Comparison of ENCODE assay signal across 10 mouse cellular contexts in the genomic region with DNA sequence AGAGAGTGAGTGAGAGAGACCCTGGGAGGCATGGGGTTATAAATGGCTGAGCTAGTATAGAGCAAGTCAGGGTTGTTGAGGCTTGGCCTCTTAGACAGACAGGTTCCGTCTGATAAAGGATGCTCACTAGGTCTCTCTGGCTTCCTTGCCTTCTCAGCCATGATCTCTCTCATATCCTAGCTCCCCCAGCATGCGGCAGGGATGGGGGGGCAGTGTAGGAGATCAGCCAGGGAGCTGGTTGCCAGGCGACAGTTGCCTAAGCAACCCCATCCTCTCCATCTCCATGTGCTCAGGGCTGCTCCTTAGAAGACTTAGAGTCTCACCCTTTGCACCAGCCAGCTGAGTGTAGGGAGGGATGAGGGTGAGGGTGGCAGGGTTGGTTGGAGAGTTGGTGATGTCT. TPM values are rescaled to one million over a fixed set of nuclear protein-coding genes. Genes with fewer than 3 reads are reported as not detected.
DNase-seq lines count a peak whose midpoint lies in the region; ATAC-seq and TF ChIP-seq lines count a peak whose summit lies in the region.
"Had no signal": no experiment of that assay in that cellular context is flagged by ENCODE, and none has a peak within 500 bp of the region (broad histone marks: within the 10 kb centered on the region; RNA-seq: fewer than 3 reads in every experiment).

No protein-coding gene starts in this region.

- H3K4me3 ChIP-seq in heart, embryonic 11.5 days (ENCODE audit: low read depth, low read length), result no peak overlapping the region
- no peak overlapping the region for H3K4me3 ChIP-seq in forebrain, embryonic 10.5 days
- H3K4me3 ChIP-seq in midbrain, postnatal 0 days (ENCODE audit: low read depth, low read length), result no peak overlapping the region
- H3K4me3 ChIP-seq: embryonic facial prominence, embryonic 13.5 days had no signal

- no peaks in the 10 kb centered on the region for H3K27me3 ChIP-seq in heart, embryonic 11.5 days (ENCODE audit: control insufficient read depth, insufficient read depth, low read length)
- no peaks in the 10 kb centered on the region for H3K27me3 ChIP-seq in forebrain, embryonic 10.5 days (ENCODE audit: poor library complexity, severe bottlenecking)
- H3K27me3 ChIP-seq in midbrain, postnatal 0 days (ENCODE audit: insufficient read depth, low read length), result no peaks in the 10 kb centered on the region
- H3K27me3 ChIP-seq: embryonic facial prominence, embryonic 13.5 days had no signal

- DNase-seq in heart, postnatal 14 days, result no peak
- DNase-seq in forebrain, embryonic 10.5 days (ENCODE audit: extremely low spot score, low spot score), result no peak
- DNase-seq in layer of hippocampus, adult 8-10 months (ENCODE audit: low spot score in 2 of 2), result peak; percentile 86 to 87
- DNase-seq in midbrain, postnatal 0 days (ENCODE audit: low spot score), result peak; percentile 89
- no peak for DNase-seq in thymus, postnatal 0 days (ENCODE audit: low spot score)
- DNase-seq in Muller cell, postnatal 12 days (ENCODE audit: inconsistent ontology term), result no peak
- no peak for DNase-seq in ovary, postnatal 10 days (ENCODE audit: low spot score)

- no peak for TF ChIP-seq CTCF in midbrain, postnatal 0 days (IDR thresholded peaks at IDR 0.05)

- 66% methylated on average over 3 of the region's 3 CpGs for WGBS in heart, embryonic 11.5 days (ENCODE audit: insufficient replicate concordance)
- 57% methylated on average over 3 of the region's 3 CpGs for WGBS in forebrain, embryonic 10.5 days
- 18% methylated on average over 3 of the region's 3 CpGs for WGBS in midbrain, postnatal 0 days

- H3K36me3 ChIP-seq in heart, embryonic 11.5 days (ENCODE audit: control insufficient read depth, insufficient read depth, low read length), result no peaks in the 10 kb centered on the region
- H3K36me3 ChIP-seq in forebrain, embryonic 10.5 days (replicated peaks), result peaks cover 17% of the 10 kb centered on the region
- peaks cover 4% of the 10 kb centered on the region; the same call in 1 of the 2 replicates for H3K36me3 ChIP-seq in midbrain, postnatal 0 days (ENCODE audit: insufficient read depth, low read length)

- no peak overlapping the region for H3K4me2 ChIP-seq in heart, embryonic 11.5 days
- peak overlapping the region; percentile 33 for H3K4me2 ChIP-seq in midbrain, postnatal 0 days (ENCODE audit: low read depth, low read length, poor library complexity, severe bottlenecking)
- H3K4me2 ChIP-seq: embryonic facial prominence, embryonic 13.5 days had no signal

- 0 out of 2 replicates have a peak overlapping the region, but pooled peaks have one; percentile 5 for H3K9ac ChIP-seq in heart, embryonic 11.5 days (ENCODE audit: low read depth, low read length)
- H3K9ac ChIP-seq in midbrain, postnatal 0 days (replicated peaks; ENCODE audit: low read length, poor library complexity, severe bottlenecking), result 0 out of 2 replicates have a peak overlapping the region, but pooled peaks have one; percentile 39
- H3K9ac ChIP-seq: liver, embryonic 14.5 days had no signal

- peaks cover 56% of the 10 kb centered on the region for H3K4me1 ChIP-seq in heart, embryonic 11.5 days (ENCODE audit: control insufficient read depth, insufficient read depth, low read length)
- H3K4me1 ChIP-seq in forebrain, embryonic 10.5 days, result peaks cover 62% of the 10 kb centered on the region
- peaks cover 44% of the 10 kb centered on the region for H3K4me1 ChIP-seq in midbrain, postnatal 0 days (ENCODE audit: insufficient read depth, low read length)

- intact Hi-C loops in heart, postnatal 14 days (cut with DNase I), result no loop called here

- no peak for ATAC-seq in heart, embryonic 11.5 days (replicated peaks; ENCODE audit: insufficient number of reproducible peaks, low FRiP score, low TSS enrichment)
- ATAC-seq in midbrain, postnatal 0 days (ENCODE audit: low FRiP score), result peak; percentile 83

- no peaks in the 10 kb centered on the region for H3K9me3 ChIP-seq in heart, embryonic 11.5 days (replicated peaks; ENCODE audit: control insufficient read depth, low read length)
- no peaks in the 10 kb centered on the region for H3K9me3 ChIP-seq in forebrain, embryonic 10.5 days
- H3K9me3 ChIP-seq in midbrain, postnatal 0 days (ENCODE audit: low read length), result no peaks in the 10 kb centered on the region
- H3K9me3 ChIP-seq: embryonic facial prominence, embryonic 13.5 days had no signal

- H3K27ac ChIP-seq in heart, embryonic 11.5 days (ENCODE audit: low read depth, low read length), result no peak overlapping the region; the same call in 1 of the 2 replicates
- peak overlapping the region; percentile 54 for H3K27ac ChIP-seq in forebrain, embryonic 10.5 days
- H3K27ac ChIP-seq in midbrain, postnatal 0 days (ENCODE audit: low read depth, low read length), result peak overlapping the region; percentile 85
- H3K27ac ChIP-seq: embryonic facial prominence, embryonic 13.5 days; liver, embryonic 14.5 days had no signal

RNA-seq across cellular contexts. Expression of a gene that starts 9.9 kb away (rescaled TPM):
- 39.8 and 45.1 TPM in 2 replicates for polyA plus RNA-seq in heart, embryonic 11.5 days (2014; fragmentation: Nextera tagmentation; extraction: Ambion mirVana)
- total RNA-seq in heart, postnatal 14 days (2021), result 100 to 1,000 TPM; 128 to 130 TPM
- 9.4 and 11.1 TPM in 2 replicates for polyA plus RNA-seq in forebrain, embryonic 10.5 days (2016; fragmentation: Nextera tagmentation; extraction: Ambion mirVana)
- total RNA-seq in layer of hippocampus, adult 8-10 months (2022), result 100 to 1,000 TPM; 189 to 206 (median 196) TPM
- total RNA-seq in midbrain, postnatal 0 days (2014; rRNA removed), result 45.5 and 59.6 TPM in 2 replicates
- polyA plus RNA-seq in midbrain, postnatal 0 days (2015; fragmentation: Nextera tagmentation; extraction: Ambion mirVana), result 21.5 and 26.1 TPM in 2 replicates
- 32.0 and 32.2 TPM in 2 replicates for polyA plus RNA-seq in thymus, postnatal 0 days (2015; fragmentation: Nextera tagmentation; extraction: Ambion mirVana)

Comparison
In these comparisons a context has a peak if more than half of its experiments do, and no peak if none do; other contexts are left out.
1. DNase-seq: peak in layer of hippocampus, adult 8-10 months (2 of 2) and midbrain, postnatal 0 days (single experiment); none in heart, postnatal 14 days (0 of 2), forebrain, embryonic 10.5 days (single experiment), thymus, postnatal 0 days (single experiment), Muller cell, postnatal 12 days (single experiment) and ovary, postnatal 10 days (single experiment).